Mouse (Mus musculus) limb, embryonic 10.5 days (tissue): ENCODE measurements around the gene Tmem35b. TPM values are rescaled to one million over a fixed set of nuclear protein-coding genes. Genes with fewer than 3 reads are reported as not detected.

Source experiments
- DNase-seq: peaks from one replicate; pipeline ENCODE4 v3.0.0-alpha.2; 2017; ENCODE audit warnings: low spot score
- H3K27ac ChIP-seq: fragments of 300-500 bp; sonication (generic); 2 replicates; pipeline ENCODE4 v1.5.1; 2016; ENCODE audit warnings: mild to moderate bottlenecking
- H3K27me3 ChIP-seq: fragments of 300-500 bp; sonication (generic); 2 replicates; pipeline ENCODE4 v1.6.1; 2016; ENCODE audit warnings: low read depth, mild to moderate bottlenecking; ENCODE audit not compliant: poor library complexity, severe bottlenecking
- H3K36me3 ChIP-seq: fragments of 300-500 bp; sonication (generic); 2 replicates; pipeline ENCODE4 v1.6.1; 2016; ENCODE audit warnings: mild to moderate bottlenecking, moderate library complexity
- H3K4me1 ChIP-seq: fragments of 300-500 bp; sonication (generic); 2 replicates; pipeline ENCODE4 v1.6.1; 2016
- H3K4me3 ChIP-seq: fragments of 300-500 bp; sonication (generic); 2 replicates; pipeline ENCODE4 v1.5.1; 2016; ENCODE audit warnings: mild to moderate bottlenecking, moderate library complexity
- H3K9me3 ChIP-seq: fragments of 300-500 bp; sonication (generic); replicated peaks from 2 replicates; pipeline ENCODE4 v1.6.1; 2016; ENCODE audit warnings: mild to moderate bottlenecking
- WGBS: fragments of 180-500 bp; shearing (Covaris S2); methylation state at CpG from one replicate; pipeline ENCODE4 v1.1.7; 2016; 5-methylcytosine and 5-hydroxymethylcytosine counted together
- polyA plus RNA-seq: library from polyadenylated mRNA; unstranded; fragments of >200 nt; fragmentation: Nextera tagmentation; extraction: Ambion mirVana; gene quantifications from 2 replicates; pipeline ENCODE4 v1.2.1, GENCODE M21; 2016

Gene Tmem35b
- polyA plus RNA-seq, 1 experiment from 2014 or later: 10.6 TPM

DNA sequence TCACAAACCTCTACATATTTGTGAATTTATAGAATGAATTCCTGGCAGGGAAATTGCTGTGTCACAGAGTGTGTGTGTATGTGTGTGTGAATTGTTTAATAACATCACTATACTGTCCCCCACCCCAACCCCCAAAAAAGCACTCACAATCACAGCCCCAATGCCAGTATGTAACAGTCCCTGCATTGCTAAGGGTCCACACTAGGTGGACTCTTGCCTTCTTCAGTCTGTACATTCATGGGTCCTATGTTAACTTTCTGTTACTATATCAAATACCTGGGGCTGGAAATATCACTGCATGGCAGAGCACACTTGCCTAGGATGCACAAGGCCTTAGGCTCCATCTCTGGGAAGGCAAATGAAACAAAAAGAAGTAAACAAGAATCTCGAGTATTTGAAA is 11.2 kb downstream of the Tmem35b start:
- 58% methylated on average over 1 of the region's 1 CpGs for WGBS
- H3K9me3 ChIP-seq: no peaks in the 10 kb centered on the region
- no peaks in the 10 kb centered on the region for H3K4me1 ChIP-seq

DNA sequence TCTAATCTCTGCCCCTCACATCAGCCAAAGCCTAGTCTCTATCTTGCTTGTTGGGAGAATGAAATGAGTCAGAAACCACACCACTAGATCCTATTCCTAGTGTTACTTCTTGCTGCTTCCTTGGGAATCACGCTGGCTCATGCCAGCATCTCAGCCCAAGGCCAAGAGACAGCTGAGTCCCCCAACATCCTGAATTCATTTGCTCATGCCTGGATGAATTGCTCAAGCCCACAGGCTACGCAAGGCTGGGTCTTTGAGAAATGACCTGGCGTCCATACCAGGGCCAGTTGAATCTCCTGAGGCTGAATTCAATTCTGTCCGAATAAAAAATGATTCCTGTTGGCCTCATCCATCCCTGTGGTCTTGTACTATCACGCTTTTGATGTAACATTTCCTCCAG is 14.1 kb downstream of the Tmem35b start:
- Histone ChIP-seq H3K4me3 (no peak overlapping the region), H3K4me1 (no peaks in the 10 kb centered on the region), H3K27me3 (no peaks in the 10 kb centered on the region), H3K9me3 (no peaks in the 10 kb centered on the region), H3K36me3 (no peaks in the 10 kb centered on the region), H3K27ac (no peak overlapping the region)
- 84% methylated on average over 5 of the region's 5 CpGs for WGBS
- DNase-seq: no peak

More for the DNA sequence above, 11.2 kb downstream of the Tmem35b start:
- DNase-seq: no peak
- no peaks in the 10 kb centered on the region for H3K36me3 ChIP-seq
- H3K4me3 ChIP-seq: no peak overlapping the region
- no peaks in the 10 kb centered on the region for H3K27me3 ChIP-seq
- no peak overlapping the region for H3K27ac ChIP-seq

- Histone ChIP-seq H3K27me3 (no peaks in the 10 kb centered on the region), H3K27ac (no peak overlapping the region), H3K9me3 (no peaks in the 10 kb centered on the region), H3K36me3 (no peaks in the 10 kb centered on the region), H3K4me1 (no peaks in the 10 kb centered on the region), H3K4me3 (no peak overlapping the region)
- DNase-seq: no peak
- 66% methylated on average over 6 of the region's 6 CpGs for WGBS
Measured at GRCm38 (mm10) chr4:127138486-127138885, 15.0 kb downstream of the Tmem35b start.

DNA sequence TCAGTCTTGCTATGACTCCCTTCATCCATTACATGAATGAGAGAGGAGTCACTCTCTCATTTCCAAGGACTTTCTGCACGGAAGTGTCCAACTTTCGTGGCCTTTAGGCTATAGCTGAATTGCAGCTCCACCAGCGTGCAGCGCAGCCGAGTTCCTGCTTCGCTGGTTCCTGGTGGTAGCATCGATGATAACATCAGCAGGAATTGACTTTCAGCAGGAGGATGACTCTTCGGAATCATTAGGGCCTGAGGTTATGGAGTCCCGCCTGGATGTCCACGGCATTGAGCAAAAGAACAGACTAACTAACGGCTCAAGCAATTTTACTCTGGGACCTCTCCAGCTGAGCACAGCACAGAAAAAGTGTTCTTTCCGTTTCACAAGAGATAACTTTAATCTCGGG is 26.5 kb downstream of the Tmem35b start:
- DNase-seq: no peak
- Histone ChIP-seq H3K27me3 (no peaks in the 10 kb centered on the region), H3K4me1 (no peaks in the 10 kb centered on the region), H3K9me3 (no peaks in the 10 kb centered on the region), H3K27ac (no peak overlapping the region), H3K4me3 (no peak overlapping the region), H3K36me3 (no peaks in the 10 kb centered on the region)
- 88% methylated on average over 13 of the region's 13 CpGs for WGBS

- H3K4me3 ChIP-seq: no peak overlapping the region
- DNase-seq: no peak
- no peaks in the 10 kb centered on the region for H3K9me3 ChIP-seq
- H3K27me3 ChIP-seq: no peaks in the 10 kb centered on the region
- no peaks in the 10 kb centered on the region for H3K36me3 ChIP-seq
- no peaks in the 10 kb centered on the region for H3K4me1 ChIP-seq
- WGBS: 47% methylated on average over 1 of the region's 1 CpGs
- H3K27ac ChIP-seq: no peak overlapping the region
Measured at GRCm38 (mm10) chr4:127153345-127153744, 29.9 kb downstream of the Tmem35b start.

- 65% methylated on average over 5 of the region's 5 CpGs for WGBS
- no peak overlapping the region for H3K4me3 ChIP-seq
- DNase-seq: no peak
- no peaks in the 10 kb centered on the region for H3K36me3 ChIP-seq
- H3K27ac ChIP-seq: no peak overlapping the region
- no peaks in the 10 kb centered on the region for H3K4me1 ChIP-seq
- H3K27me3 ChIP-seq: no peaks in the 10 kb centered on the region
- H3K9me3 ChIP-seq: no peaks in the 10 kb centered on the region
Measured at GRCm38 (mm10) chr4:127155757-127156156, 32.3 kb downstream of the Tmem35b start.

DNA sequence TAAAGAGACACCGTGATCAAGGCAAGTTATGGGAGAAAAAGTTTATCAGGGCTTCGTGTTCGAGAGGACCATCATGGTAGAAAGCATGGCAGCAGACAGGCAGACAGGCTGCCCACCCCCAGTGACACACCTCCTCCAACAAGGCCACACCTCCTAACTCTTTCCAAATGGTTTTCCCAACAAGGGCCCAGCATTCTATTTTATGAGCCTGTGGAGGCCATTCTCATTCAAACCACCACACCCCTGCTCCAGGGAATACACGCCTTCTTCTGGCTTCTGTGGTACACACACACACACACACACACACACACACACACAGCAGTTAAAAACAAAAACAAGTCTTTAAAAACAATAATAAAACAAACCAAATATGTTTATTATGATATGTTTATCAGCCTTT is 34.3 kb downstream of the Tmem35b start:
- H3K9me3 ChIP-seq: no peaks in the 10 kb centered on the region
- no peak for DNase-seq
- no peak overlapping the region for H3K27ac ChIP-seq
- H3K36me3 ChIP-seq: no peaks in the 10 kb centered on the region
- no peaks in the 10 kb centered on the region for H3K4me1 ChIP-seq
- no peak overlapping the region for H3K4me3 ChIP-seq
- 85% methylated on average over 4 of the region's 4 CpGs for WGBS
- no peaks in the 10 kb centered on the region for H3K27me3 ChIP-seq

GRCm38 (mm10) chr4:127163926-127164325 is 40.4 kb downstream of the Tmem35b start:
- Histone ChIP-seq H3K36me3 (no peaks in the 10 kb centered on the region), H3K9me3 (no peaks in the 10 kb centered on the region), H3K4me1 (peaks cover 11% of the 10 kb centered on the region), H3K4me3 (no peak overlapping the region), H3K27ac (no peak overlapping the region), H3K27me3 (peaks cover 24% of the 10 kb centered on the region)
- DNase-seq: no peak
- 76% methylated on average over 8 of the region's 8 CpGs for WGBS

GRCm38 (mm10) chr4:127167096-127167495 is 43.6 kb downstream of the Tmem35b start:
- no peak for DNase-seq
- Histone ChIP-seq H3K9me3 (no peaks in the 10 kb centered on the region), H3K4me3 (no peak overlapping the region), H3K4me1 (peaks cover 20% of the 10 kb centered on the region), H3K27ac (no peak overlapping the region), H3K27me3 (peaks cover 56% of the 10 kb centered on the region), H3K36me3 (no peaks in the 10 kb centered on the region)
- 82% methylated on average over 5 of the region's 5 CpGs for WGBS

DNA sequence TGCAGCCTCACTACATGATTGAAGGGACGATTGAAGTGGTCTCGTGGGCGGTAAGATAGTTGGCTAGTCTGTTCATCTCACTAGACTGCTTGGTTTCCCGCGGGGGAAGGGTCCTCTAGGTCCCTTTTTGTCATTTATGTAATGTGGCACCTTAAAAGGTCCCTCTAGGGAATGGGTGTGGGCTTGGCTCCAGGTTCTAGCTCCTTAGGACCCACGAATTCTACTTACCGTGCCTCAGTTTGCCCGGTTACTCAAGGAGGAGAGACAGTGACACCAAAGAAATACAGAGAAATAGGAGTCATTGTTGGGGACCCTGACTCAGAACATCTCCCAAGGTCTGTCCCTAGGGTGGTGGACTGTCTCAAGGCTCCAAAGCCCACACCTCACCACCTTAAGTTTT is 44.2 kb downstream of the Tmem35b start:
- no peaks in the 10 kb centered on the region for H3K9me3 ChIP-seq
- no peaks in the 10 kb centered on the region for H3K36me3 ChIP-seq
- peaks cover 62% of the 10 kb centered on the region for H3K27me3 ChIP-seq
- no peak overlapping the region for H3K27ac ChIP-seq
- H3K4me1 ChIP-seq: peaks cover 20% of the 10 kb centered on the region
- no peak for DNase-seq
- 19% methylated on average over 8 of the region's 8 CpGs for WGBS
- no peak overlapping the region for H3K4me3 ChIP-seq

- Histone ChIP-seq H3K9me3 (no peaks in the 10 kb centered on the region), H3K27ac (peak overlapping the region; percentile 68; the same call in 1 of the 2 replicates), H3K4me1 (peaks cover 20% of the 10 kb centered on the region), H3K27me3 (peaks cover 69% of the 10 kb centered on the region), H3K36me3 (no peaks in the 10 kb centered on the region), H3K4me3 (peak overlapping the region; percentile 80)
- under 1% methylated on average over 39 of the region's 39 CpGs for WGBS
- DNase-seq: peak; percentile 71
Measured at GRCm38 (mm10) chr4:127168211-127168913, 44.9 kb downstream of the Tmem35b start.

DNA sequence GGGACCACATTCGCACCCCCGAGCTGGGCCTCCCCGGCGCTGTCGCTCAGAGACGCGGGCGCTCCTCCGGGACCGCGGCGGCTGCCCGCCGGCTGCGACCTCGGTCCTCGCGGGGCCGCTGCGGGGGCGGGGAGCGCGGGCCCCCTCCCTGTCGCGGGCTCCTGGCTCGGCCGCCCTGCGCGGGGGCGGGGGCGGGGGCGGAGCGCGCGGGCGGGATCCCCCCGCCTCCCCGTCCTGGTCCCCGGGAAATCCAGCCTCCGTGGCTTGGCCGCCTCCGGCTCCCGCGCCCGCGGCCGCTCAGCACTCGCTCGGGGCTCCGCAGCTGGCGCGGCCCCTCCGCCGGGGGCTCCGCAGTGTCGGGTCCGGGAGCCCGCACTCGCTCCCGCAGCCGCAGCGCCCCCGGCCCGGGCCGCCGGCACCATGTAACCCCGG is 45.4 kb downstream of the Tmem35b start, which contains the start of gene Dlgap3:
Dlgap3 (plus strand) TSS at position 291 of the 432 bp plus-strand sequence.
- WGBS: 1% methylated on average over 64 of the region's 67 CpGs
- peak within 1 kb of the TSS; percentile 80 for H3K4me3 ChIP-seq
- H3K4me1 ChIP-seq: peaks cover 20% of the 10 kb centered on the region
- H3K9me3 ChIP-seq: no peaks in the 10 kb centered on the region
- peaks cover 71% of the 10 kb centered on the region for H3K27me3 ChIP-seq
- H3K36me3 ChIP-seq: no peaks in the 10 kb centered on the region
- peak within 1 kb of the TSS; percentile 68 for H3K27ac ChIP-seq
- DNase-seq: no peak

DNA sequence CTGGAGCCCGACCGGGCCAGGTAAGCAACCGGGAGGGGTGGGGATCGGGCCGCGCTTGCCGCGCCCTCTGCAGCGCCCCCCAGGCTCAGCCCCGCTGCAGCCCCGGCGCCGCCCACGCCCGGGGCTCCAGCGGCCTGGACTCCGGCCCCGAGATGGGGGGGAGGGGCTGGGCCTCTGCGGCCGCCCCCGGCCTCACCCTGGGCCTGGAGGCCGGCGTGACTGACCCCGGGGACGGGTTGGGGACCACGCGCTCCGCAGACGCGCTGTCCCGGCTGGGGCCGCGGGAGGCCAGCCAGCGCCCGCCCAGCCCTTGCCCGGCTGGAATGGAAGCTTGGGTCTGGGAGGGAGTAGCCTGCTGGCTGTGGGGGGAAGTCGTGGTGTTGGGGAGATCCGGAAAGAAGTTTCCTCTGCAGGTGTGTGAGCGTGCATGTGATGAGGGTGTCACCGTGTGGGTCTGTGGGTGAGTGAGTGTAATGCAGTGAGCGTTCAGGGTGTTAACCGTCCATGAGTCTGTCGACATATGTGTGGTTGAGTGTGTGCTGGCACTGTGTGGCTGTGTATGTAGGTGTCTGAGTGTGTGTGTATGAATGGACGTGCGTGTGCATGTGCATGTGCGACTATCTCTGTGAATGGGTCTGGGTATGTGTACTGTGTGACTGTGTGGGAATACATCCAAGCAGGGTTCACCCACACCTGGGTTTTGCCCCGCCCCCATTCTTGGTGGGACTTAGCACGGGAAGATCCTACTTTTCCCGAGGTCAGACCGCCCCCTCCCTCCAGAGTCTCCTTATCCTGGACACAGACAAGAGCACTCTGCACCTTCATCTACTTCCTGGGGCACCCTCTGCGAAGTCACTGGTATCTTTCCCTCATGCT is 46.1 kb downstream of the Tmem35b start:
- Histone ChIP-seq H3K9me3 (no peaks in the 10 kb centered on the region), H3K4me1 (peaks cover 20% of the 10 kb centered on the region), H3K4me3 (peak overlapping the region; percentile 80), H3K27ac (peak overlapping the region; percentile 68), H3K27me3 (peaks cover 74% of the 10 kb centered on the region), H3K36me3 (no peaks in the 10 kb centered on the region)
- 3% methylated on average over 40 of the region's 51 CpGs for WGBS
- peak; percentile 57 for DNase-seq
